Mouse (Mus musculus): Measurements from ENCODE around the gene Fntb.

DNA sequence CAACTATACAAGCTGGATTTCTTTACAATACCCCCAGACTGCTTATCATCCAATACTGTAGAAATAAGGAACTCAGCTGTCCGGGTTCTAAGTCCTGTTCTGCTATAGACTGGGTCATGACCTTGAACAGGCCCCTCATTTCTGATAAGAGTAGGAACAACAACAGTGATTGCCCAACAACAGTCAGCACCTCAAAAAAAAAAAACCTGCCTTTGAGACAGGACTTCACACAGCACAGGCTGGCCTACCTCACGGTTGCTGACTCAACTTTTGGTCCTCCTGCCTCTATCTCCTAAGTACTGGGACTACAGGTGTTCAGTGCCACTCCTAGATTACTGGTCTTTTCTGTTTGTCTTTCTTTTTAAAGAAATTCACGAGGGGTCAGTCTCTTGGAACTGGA, 183.4 kb downstream of the Fntb start:
- no peak for TF ChIP-seq CTCF (IDR thresholded peaks at IDR 0.05; ENCODE audit: borderline replicate concordance, insufficient read depth, low read length)
- TF ChIP-seq POLR2A (IDR thresholded peaks at IDR 0.05; ENCODE audit: low read depth, low read length): no peak

Data from embryonic fibroblast, embryonic 13.5 days (primary cell).